Mouse (Mus musculus): Measurements from ENCODE around the gene Senp5. TPM values are rescaled to one million over a fixed set of nuclear protein-coding genes. Genes with fewer than 3 reads are reported as not detected.

Gene Senp5
- 5.2 and 5.6 TPM in 2 replicates for polyA plus RNA-seq (2015; fragmentation: Nextera tagmentation; extraction: Ambion mirVana)

GRCm38 (mm10) chr16:32002509-32003477 is at the start of gene Senp5:
Senp5 (minus strand) TSS chr16:32003287.

GRCm38 (mm10) chr16:31948345-31948774 is 54.7 kb downstream of the Senp5 start, which contains the start of the genes 0610012G03Rik and Ncbp2:
0610012G03Rik (minus strand) TSS chr16:31948494.
Ncbp2 (plus strand) TSS chr16:31948513.

DNA sequence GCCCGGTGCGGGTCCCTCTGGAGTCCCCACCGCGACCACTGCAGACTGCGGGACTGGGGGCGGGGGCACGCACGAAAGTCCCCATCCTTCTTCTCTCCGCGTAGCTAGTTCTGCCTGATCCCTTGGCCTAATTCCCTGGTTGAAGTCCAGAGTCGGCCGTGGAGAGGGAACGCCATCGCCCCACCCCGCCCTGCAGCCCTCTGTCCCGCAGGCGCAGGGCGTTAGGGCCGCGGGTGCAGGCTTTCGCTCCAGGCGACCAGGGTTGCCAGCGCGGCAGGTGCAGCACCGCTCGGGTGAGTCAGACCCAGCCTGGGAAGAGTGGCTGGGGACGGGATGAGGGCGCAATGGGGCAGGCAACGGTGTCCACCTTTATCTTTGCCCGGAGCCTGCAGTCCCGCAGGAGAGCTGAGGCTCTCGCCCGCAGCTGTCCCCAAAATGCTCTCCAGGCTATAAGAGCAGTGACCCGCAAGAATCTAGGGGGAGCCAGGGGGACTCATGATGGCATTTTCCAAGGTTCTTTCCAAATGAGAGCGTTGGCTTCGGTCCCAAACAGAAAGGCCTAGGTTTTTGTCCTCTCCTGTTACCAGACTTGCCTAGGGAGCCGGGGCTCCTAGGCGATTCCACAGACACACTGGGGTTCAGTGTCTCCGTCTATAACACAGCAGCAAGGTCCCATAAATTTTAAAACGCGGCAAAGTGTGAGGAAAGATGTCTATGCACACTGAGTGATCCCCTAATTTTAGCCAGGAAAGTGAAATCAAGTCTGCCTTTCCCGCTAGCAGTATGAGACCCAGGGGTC is 69.1 kb downstream of the Senp5 start, which contains the start of gene Pigz:
Gene Pigz, plus strand, starts transcription at position 101 of the 799 bp plus-strand sequence.

Other genes starting within 250 kb of the Senp5 start
- gene Meltf, start 124.5 kb downstream of the Senp5 start, polyA plus RNA-seq (2015; fragmentation: Nextera tagmentation; extraction: Ambion mirVana) = 0.13 and 0.18 TPM in 2 replicates
- gene Pigz, start 69.4 kb downstream of the Senp5 start, polyA plus RNA-seq (2015; fragmentation: Nextera tagmentation; extraction: Ambion mirVana) = 0.19 and 0.52 TPM in 2 replicates
- 59.6 and 63.7 TPM in 2 replicates for gene 0610012G03Rik, start 54.8 kb downstream of the Senp5 start, polyA plus RNA-seq (2015; fragmentation: Nextera tagmentation; extraction: Ambion mirVana)
- 38.1 and 38.7 TPM in 2 replicates for gene Ncbp2, start 54.8 kb downstream of the Senp5 start, polyA plus RNA-seq (2015; fragmentation: Nextera tagmentation; extraction: Ambion mirVana)
- 18.2 and 21.8 TPM in 2 replicates for gene Pak2, start 76.1 kb upstream of the Senp5 start, polyA plus RNA-seq (2015; fragmentation: Nextera tagmentation; extraction: Ambion mirVana)
- 40.4 and 42.1 TPM in 2 replicates for gene Pigx, start 96.5 kb upstream of the Senp5 start, polyA plus RNA-seq (2015; fragmentation: Nextera tagmentation; extraction: Ambion mirVana)
- gene Cep19, start 96.5 kb upstream of the Senp5 start, polyA plus RNA-seq (2015; fragmentation: Nextera tagmentation; extraction: Ambion mirVana) = 10.8 and 12.8 TPM in 2 replicates
- 30.8 and 45.9 TPM in 2 replicates for gene Nrros, start 162.3 kb upstream of the Senp5 start, polyA plus RNA-seq (2015; fragmentation: Nextera tagmentation; extraction: Ambion mirVana)
- 2.8 and 3.0 TPM in 2 replicates for gene Bex6, start 176.5 kb upstream of the Senp5 start, polyA plus RNA-seq (2015; fragmentation: Nextera tagmentation; extraction: Ambion mirVana)
- gene Fbxo45, start 243.9 kb upstream of the Senp5 start, polyA plus RNA-seq (2015; fragmentation: Nextera tagmentation; extraction: Ambion mirVana) = 6.5 TPM in 2 replicates
- gene Wdr53, start 243.9 kb upstream of the Senp5 start, polyA plus RNA-seq (2015; fragmentation: Nextera tagmentation; extraction: Ambion mirVana) = 15.4 and 16.6 TPM in 2 replicates

Data from spleen, postnatal 0 days (tissue).